Mouse (Mus musculus) liver, embryonic 12.5 days (tissue): Measurements from ENCODE around the gene Ube2e3. TPM values are rescaled to one million over a fixed set of nuclear protein-coding genes. Genes with fewer than 3 reads are reported as not detected.

Experiments
- ATAC-seq: fragments of 200-750 bp; cut with Nextera tagmentation; 2 replicates; pipeline ENCODE4 v1.8.0; 2017; ENCODE audit warnings: moderate number of reproducible peaks, mild to moderate bottlenecking, moderate library complexity
- H3K27ac ChIP-seq: fragments of 300-500 bp; sonication (generic); 2 replicates; pipeline ENCODE4 v1.5.1; 2016; ENCODE audit warnings: mild to moderate bottlenecking
- H3K27me3 ChIP-seq: fragments of 300-500 bp; sonication (generic); replicated peaks from 2 replicates; pipeline ENCODE4 v1.6.1; 2016; ENCODE audit warnings: mild to moderate bottlenecking, moderate library complexity
- H3K36me3 ChIP-seq: fragments of 300-500 bp; sonication (generic); 2 replicates; pipeline ENCODE4 v1.6.1; 2016; ENCODE audit warnings: mild to moderate bottlenecking, moderate library complexity
- H3K4me1 ChIP-seq: fragments of 300-500 bp; sonication (generic); 2 replicates; pipeline ENCODE4 v1.6.1; 2016
- H3K4me2 ChIP-seq: fragments of 300-500 bp; sonication (generic); 2 replicates; pipeline ENCODE4 v1.6.1; 2016; ENCODE audit warnings: mild to moderate bottlenecking, moderate library complexity
- H3K4me3 ChIP-seq: fragments of 300-500 bp; sonication (generic); 2 replicates; pipeline ENCODE4 v1.5.1; 2016; ENCODE audit warnings: mild to moderate bottlenecking, moderate library complexity
- H3K9ac ChIP-seq: fragments of 300-500 bp; sonication (generic); 2 replicates; pipeline ENCODE4 v1.6.1; 2016; ENCODE audit warnings: mild to moderate bottlenecking, moderate library complexity
- H3K9me3 ChIP-seq: fragments of 300-500 bp; sonication (generic); replicated peaks from 2 replicates; pipeline ENCODE4 v1.6.1; 2016; ENCODE audit warnings: mild to moderate bottlenecking, moderate library complexity
- WGBS: fragments of 180-500 bp; shearing (Covaris S2); methylation state at CpG from one replicate; pipeline ENCODE4 v1.1.7; 2016; ENCODE audit not compliant: insufficient replicate concordance; 5-methylcytosine and 5-hydroxymethylcytosine counted together
- polyA plus RNA-seq: library from polyadenylated mRNA; unstranded; fragments of >200 nt; fragmentation: Nextera tagmentation; extraction: Ambion mirVana; gene quantifications from 2 replicates; pipeline ENCODE4 v1.2.1, GENCODE M21; 2016

The Ube2e3 gene
- polyA plus RNA-seq, 1 experiment from 2014 or later = 107 TPM

GRCm38 (mm10) chr2:78864866-78865265 lies 3.1 kb upstream of the Ube2e3 start:
- Histone ChIP-seq H3K4me1 (peaks cover 50% of the 10 kb centered on the region), H3K36me3 (no peaks in the 10 kb centered on the region), H3K4me2 (no peak overlapping the region), H3K9me3 (no peaks in the 10 kb centered on the region), H3K27me3 (no peaks in the 10 kb centered on the region), H3K4me3 (no peak overlapping the region), H3K27ac (no peak overlapping the region), H3K9ac (no peak overlapping the region)
- ATAC-seq = no peak
- WGBS = 64% methylated on average over 5 of the region's 5 CpGs

- H3K27ac ChIP-seq = peak overlapping the region; percentile 97
- H3K9me3 ChIP-seq = no peaks in the 10 kb centered on the region
- H3K4me1 ChIP-seq = peaks cover 49% of the 10 kb centered on the region
- peak; percentile 86 for ATAC-seq
- WGBS = under 1% methylated on average over 41 of the region's 44 CpGs
- peak overlapping the region; percentile 100 for H3K9ac ChIP-seq
- H3K4me3 ChIP-seq = peak overlapping the region; percentile 99
- no peaks in the 10 kb centered on the region for H3K27me3 ChIP-seq
- H3K4me2 ChIP-seq = peak overlapping the region; percentile 86
- peaks cover 28% of the 10 kb centered on the region for H3K36me3 ChIP-seq
Measured at GRCm38 (mm10) chr2:78868511-78868854, 559 bp downstream of the Ube2e3 start.

GRCm38 (mm10) chr2:78868951-78869720 lies 1.2 kb downstream of the Ube2e3 start:
- Histone ChIP-seq H3K27me3 (no peaks in the 10 kb centered on the region), H3K36me3 (peaks cover 28% of the 10 kb centered on the region), H3K4me2 (peak overlapping the region; percentile 86), H3K27ac (peak overlapping the region; percentile 97), H3K4me3 (peak overlapping the region; percentile 99), H3K4me1 (peaks cover 47% of the 10 kb centered on the region), H3K9me3 (no peaks in the 10 kb centered on the region), H3K9ac (peak overlapping the region; percentile 100)
- under 1% methylated on average over 79 of the region's 114 CpGs for WGBS
- ATAC-seq = peak; percentile 79

GRCm38 (mm10) chr2:78869721-78870442 lies 2.0 kb downstream of the Ube2e3 start:
- H3K4me3 ChIP-seq = peak overlapping the region; percentile 99
- H3K9me3 ChIP-seq = no peaks in the 10 kb centered on the region
- H3K4me1 ChIP-seq = peaks cover 50% of the 10 kb centered on the region
- no peaks in the 10 kb centered on the region for H3K27me3 ChIP-seq
- peak overlapping the region; percentile 100 for H3K9ac ChIP-seq
- 4% methylated on average over 35 of the region's 35 CpGs for WGBS
- H3K36me3 ChIP-seq = peaks cover 30% of the 10 kb centered on the region
- peak overlapping the region; percentile 86 for H3K4me2 ChIP-seq
- H3K27ac ChIP-seq = peak overlapping the region; percentile 97
- ATAC-seq = no peak

GRCm38 (mm10) chr2:78870443-78871025 lies 2.6 kb downstream of the Ube2e3 start:
- no peak for ATAC-seq
- H3K4me2 ChIP-seq = peak overlapping the region; percentile 86
- 17% methylated on average over 10 of the region's 10 CpGs for WGBS
- no peaks in the 10 kb centered on the region for H3K27me3 ChIP-seq
- peaks cover 35% of the 10 kb centered on the region for H3K36me3 ChIP-seq
- peaks cover 55% of the 10 kb centered on the region for H3K4me1 ChIP-seq
- H3K9me3 ChIP-seq = no peaks in the 10 kb centered on the region
- H3K27ac ChIP-seq = peak overlapping the region; percentile 97
- H3K9ac ChIP-seq = peak overlapping the region; percentile 100
- H3K4me3 ChIP-seq = peak overlapping the region; percentile 99

- Histone ChIP-seq H3K27ac (peak overlapping the region; percentile 31; the same call in 1 of the 2 replicates), H3K4me2 (peak overlapping the region; percentile 86), H3K9ac (peak overlapping the region; percentile 46; the same call in 1 of the 2 replicates), H3K4me1 (peaks cover 61% of the 10 kb centered on the region), H3K36me3 (peaks cover 37% of the 10 kb centered on the region), H3K27me3 (no peaks in the 10 kb centered on the region), H3K9me3 (no peaks in the 10 kb centered on the region), H3K4me3 (peak overlapping the region; percentile 99)
- no peak for ATAC-seq
- 72% methylated on average over 8 of the region's 8 CpGs for WGBS
Measured at GRCm38 (mm10) chr2:78871971-78872860, 4.3 kb downstream of the Ube2e3 start.

- Histone ChIP-seq H3K9me3 (no peaks in the 10 kb centered on the region), H3K4me2 (peak overlapping the region; percentile 39), H3K4me1 (peaks cover 65% of the 10 kb centered on the region), H3K9ac (no peak overlapping the region), H3K27ac (no peak overlapping the region), H3K4me3 (no peak overlapping the region), H3K36me3 (peaks cover 37% of the 10 kb centered on the region), H3K27me3 (no peaks in the 10 kb centered on the region)
- ATAC-seq = no peak
- 54% methylated on average over 2 of the region's 2 CpGs for WGBS
Measured at GRCm38 (mm10) chr2:78873946-78874345, 6.0 kb downstream of the Ube2e3 start.

GRCm38 (mm10) chr2:78876002-78876401 lies 8.1 kb downstream of the Ube2e3 start:
- no peak for ATAC-seq
- Histone ChIP-seq H3K36me3 (peaks cover 30% of the 10 kb centered on the region), H3K9ac (no peak overlapping the region), H3K27me3 (no peaks in the 10 kb centered on the region), H3K4me3 (no peak overlapping the region), H3K4me1 (peaks cover 69% of the 10 kb centered on the region), H3K9me3 (no peaks in the 10 kb centered on the region), H3K4me2 (no peak overlapping the region), H3K27ac (no peak overlapping the region)

- peak; percentile 69 for ATAC-seq
- WGBS = 62% methylated on average over 1 of the region's 1 CpGs
- Histone ChIP-seq H3K9me3 (no peaks in the 10 kb centered on the region), H3K4me1 (peaks cover 76% of the 10 kb centered on the region), H3K4me2 (peak overlapping the region; percentile 52), H3K27ac (peak overlapping the region; percentile 97), H3K9ac (peak overlapping the region; percentile 58), H3K27me3 (no peaks in the 10 kb centered on the region), H3K4me3 (peak overlapping the region; percentile 23), H3K36me3 (no peaks in the 10 kb centered on the region)
Measured at GRCm38 (mm10) chr2:78882068-78882467, 14.1 kb downstream of the Ube2e3 start.

GRCm38 (mm10) chr2:78882743-78883433 lies 15.0 kb downstream of the Ube2e3 start:
- peak overlapping the region; percentile 97 for H3K27ac ChIP-seq
- peak; percentile 95 for ATAC-seq
- no peaks in the 10 kb centered on the region for H3K9me3 ChIP-seq
- WGBS = 33% methylated on average over 3 of the region's 3 CpGs
- peak overlapping the region; percentile 69 for H3K4me2 ChIP-seq
- H3K36me3 ChIP-seq = no peaks in the 10 kb centered on the region
- H3K27me3 ChIP-seq = no peaks in the 10 kb centered on the region
- H3K9ac ChIP-seq = peak overlapping the region; percentile 70
- H3K4me1 ChIP-seq = peaks cover 74% of the 10 kb centered on the region
- peak overlapping the region; percentile 39 for H3K4me3 ChIP-seq

- 85% methylated on average over 2 of the region's 2 CpGs for WGBS
- no peaks in the 10 kb centered on the region for H3K9me3 ChIP-seq
- no peak overlapping the region for H3K4me3 ChIP-seq
- no peaks in the 10 kb centered on the region for H3K36me3 ChIP-seq
- no peak overlapping the region for H3K9ac ChIP-seq
- H3K4me2 ChIP-seq = no peak overlapping the region
- ATAC-seq = no peak
- peaks cover 66% of the 10 kb centered on the region for H3K4me1 ChIP-seq
- no peak overlapping the region for H3K27ac ChIP-seq
- H3K27me3 ChIP-seq = no peaks in the 10 kb centered on the region
Measured at GRCm38 (mm10) chr2:78886446-78886845, 18.5 kb downstream of the Ube2e3 start.
